In the genomic region with DNA sequence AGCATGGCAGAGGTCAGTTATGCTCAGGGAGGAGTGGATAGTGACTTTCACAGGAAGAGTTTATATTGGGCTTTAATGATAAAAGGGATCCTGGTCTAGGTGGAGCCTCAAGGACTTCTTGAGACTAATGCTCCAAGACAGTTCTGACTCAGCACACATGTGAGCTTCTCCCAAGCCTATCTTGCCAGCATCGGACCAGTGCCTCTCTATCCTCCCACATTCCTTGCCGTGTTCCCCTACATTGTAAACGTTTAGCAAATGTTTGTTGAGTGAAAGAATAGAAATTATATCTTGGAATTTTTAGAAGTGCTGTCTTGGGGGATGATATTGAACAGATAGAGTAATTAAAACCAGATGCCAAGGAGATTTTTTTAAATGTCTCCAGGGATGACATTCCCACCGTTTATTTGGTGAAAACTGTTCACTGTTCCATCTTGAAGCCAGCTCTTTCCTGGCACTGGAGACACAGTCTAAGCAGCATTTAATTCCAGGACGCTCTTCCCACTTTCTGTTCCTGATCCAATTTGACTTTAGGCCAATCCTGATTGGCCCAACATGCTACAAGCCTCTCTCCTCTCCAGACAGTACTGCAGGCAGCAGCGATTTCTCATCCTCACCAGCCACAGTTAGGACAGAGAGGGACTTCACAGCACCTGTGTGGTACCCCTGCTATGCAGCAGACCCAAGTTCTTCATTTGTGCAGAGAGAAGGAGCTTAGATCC, we compare ENCODE assay signal across 17 mouse cellular contexts.
DNase-seq lines count a peak whose midpoint lies in the region; ATAC-seq and TF ChIP-seq lines count a peak whose summit lies in the region.
"Had no signal": no experiment of that assay in that cellular context is flagged by ENCODE, and none has a peak within 500 bp of the region (broad histone marks: within the 10 kb centered on the region; RNA-seq: fewer than 3 reads in every experiment).

No protein-coding gene starts in this region.

- ATAC-seq in embryonic facial prominence, embryonic 14.5 days (ENCODE audit: low read depth) = no peak
- no peak for ATAC-seq in limb, embryonic 14.5 days (ENCODE audit: low FRiP score, low read depth)
- ATAC-seq in hindbrain, embryonic 11.5 days (ENCODE audit: low FRiP score) = no peak
- ATAC-seq: midbrain, embryonic 16.5 days had no signal

- DNase-seq in embryonic facial prominence, embryonic 14.5 days (ENCODE audit: low spot score) = peak; percentile 43
- DNase-seq in embryonic facial prominence, embryonic 10.5 days (ENCODE audit: low spot score) = no peak
- peak; percentile 63 for DNase-seq in limb, embryonic 14.5 days (ENCODE audit: low spot score)
- DNase-seq in limb, embryonic 10.5 days (ENCODE audit: low spot score) = no peak
- DNase-seq in cerebellum, adult 18-20 months = peak; percentile 35 to 55
- peak; percentile 16 for DNase-seq in layer of hippocampus, adult 9-10 months (ENCODE audit: low spot score)
- DNase-seq in thymus, postnatal 10 days (ENCODE audit: low spot score in 2 of 2) = no peak
- DNase-seq in hindbrain, embryonic 11.5 days (ENCODE audit: low spot score) = no peak
- DNase-seq: adrenal gland, postnatal 25 days; kidney, adult 8-10 months; left cerebral cortex, postnatal 4 days had no signal

- H3K4me1 ChIP-seq in embryonic facial prominence, embryonic 14.5 days (ENCODE audit: control insufficient read depth, insufficient read depth, low read length) = no peaks in the 10 kb centered on the region
- no peaks in the 10 kb centered on the region for H3K4me1 ChIP-seq in embryonic facial prominence, embryonic 10.5 days
- no peaks in the 10 kb centered on the region for H3K4me1 ChIP-seq in limb, embryonic 14.5 days (ENCODE audit: control insufficient read depth, insufficient read depth, low read length)
- no peaks in the 10 kb centered on the region for H3K4me1 ChIP-seq in limb, embryonic 10.5 days
- no peaks in the 10 kb centered on the region for H3K4me1 ChIP-seq in hindbrain, embryonic 11.5 days (replicated peaks; ENCODE audit: control insufficient read depth, insufficient read depth, low read length)
- H3K4me1 ChIP-seq: heart, embryonic 13.5 days; liver, embryonic 15.5 days; neural tube, embryonic 13.5 days had no signal

- no peaks in the 10 kb centered on the region for H3K9me3 ChIP-seq in embryonic facial prominence, embryonic 14.5 days (ENCODE audit: control insufficient read depth, low read length)
- H3K9me3 ChIP-seq in embryonic facial prominence, embryonic 10.5 days = no peaks in the 10 kb centered on the region
- no peaks in the 10 kb centered on the region for H3K9me3 ChIP-seq in limb, embryonic 14.5 days (ENCODE audit: control insufficient read depth, low read length)
- no peaks in the 10 kb centered on the region for H3K9me3 ChIP-seq in limb, embryonic 10.5 days (replicated peaks)
- no peaks in the 10 kb centered on the region for H3K9me3 ChIP-seq in hindbrain, embryonic 11.5 days (ENCODE audit: control insufficient read depth, low read length)
- H3K9me3 ChIP-seq: heart, embryonic 13.5 days; liver, embryonic 15.5 days; neural tube, embryonic 13.5 days had no signal

- H3K27me3 ChIP-seq in embryonic facial prominence, embryonic 14.5 days (replicated peaks; ENCODE audit: control insufficient read depth, insufficient read depth, low read length) = no peaks in the 10 kb centered on the region
- H3K27me3 ChIP-seq in embryonic facial prominence, embryonic 10.5 days (replicated peaks; ENCODE audit: low read depth, poor library complexity, severe bottlenecking) = no peaks in the 10 kb centered on the region
- no peaks in the 10 kb centered on the region for H3K27me3 ChIP-seq in limb, embryonic 14.5 days (ENCODE audit: control insufficient read depth, insufficient read depth, low read length)
- no peaks in the 10 kb centered on the region for H3K27me3 ChIP-seq in limb, embryonic 10.5 days (ENCODE audit: low read depth, poor library complexity, severe bottlenecking)
- no peaks in the 10 kb centered on the region for H3K27me3 ChIP-seq in hindbrain, embryonic 11.5 days (ENCODE audit: control insufficient read depth, insufficient read depth, low read length)
- H3K27me3 ChIP-seq: heart, embryonic 13.5 days; liver, embryonic 15.5 days; neural tube, embryonic 13.5 days had no signal

- no peak overlapping the region for H3K9ac ChIP-seq in embryonic facial prominence, embryonic 14.5 days (ENCODE audit: low read depth, low read length)
- H3K9ac ChIP-seq in limb, embryonic 14.5 days (ENCODE audit: low read depth, low read length, severe bottlenecking) = no peak overlapping the region
- H3K9ac ChIP-seq in hindbrain, embryonic 11.5 days (ENCODE audit: low read depth, low read length) = no peak overlapping the region
- H3K9ac ChIP-seq: heart, embryonic 13.5 days; hindbrain, embryonic 14.5 days; liver, embryonic 15.5 days; neural tube, embryonic 13.5 days had no signal

- WGBS in embryonic facial prominence, embryonic 14.5 days = 43% methylated on average over 6 of the region's 6 CpGs
- 75% methylated on average over 6 of the region's 6 CpGs for WGBS in embryonic facial prominence, embryonic 10.5 days
- WGBS in limb, embryonic 14.5 days = 55% methylated on average over 6 of the region's 6 CpGs
- WGBS in limb, embryonic 10.5 days = 74% methylated on average over 6 of the region's 6 CpGs
- WGBS in hindbrain, embryonic 11.5 days = 75% methylated on average over 6 of the region's 6 CpGs

- H3K36me3 ChIP-seq in embryonic facial prominence, embryonic 14.5 days (ENCODE audit: control insufficient read depth, insufficient read depth, low read length) = no peaks in the 10 kb centered on the region
- no peaks in the 10 kb centered on the region for H3K36me3 ChIP-seq in embryonic facial prominence, embryonic 10.5 days (replicated peaks)
- no peaks in the 10 kb centered on the region for H3K36me3 ChIP-seq in limb, embryonic 14.5 days (ENCODE audit: control insufficient read depth, insufficient read depth, low read length)
- no peaks in the 10 kb centered on the region for H3K36me3 ChIP-seq in limb, embryonic 10.5 days
- no peaks in the 10 kb centered on the region for H3K36me3 ChIP-seq in hindbrain, embryonic 11.5 days (ENCODE audit: control insufficient read depth, insufficient read depth, low read length)
- H3K36me3 ChIP-seq: heart, embryonic 13.5 days; liver, embryonic 15.5 days; neural tube, embryonic 13.5 days had no signal

- no peak overlapping the region for H3K27ac ChIP-seq in embryonic facial prominence, embryonic 14.5 days (replicated peaks; ENCODE audit: low read depth, low read length)
- H3K27ac ChIP-seq in embryonic facial prominence, embryonic 10.5 days (replicated peaks) = no peak overlapping the region
- H3K27ac ChIP-seq in limb, embryonic 14.5 days (replicated peaks; ENCODE audit: low read depth, low read length) = no peak overlapping the region
- no peak overlapping the region for H3K27ac ChIP-seq in limb, embryonic 10.5 days
- H3K27ac ChIP-seq in hindbrain, embryonic 11.5 days (ENCODE audit: low read depth, low read length) = no peak overlapping the region
- H3K27ac ChIP-seq: heart, embryonic 13.5 days; hindbrain, embryonic 14.5 days; liver, embryonic 15.5 days; macrophage; neural tube, embryonic 13.5 days had no signal

- no peak for TF ChIP-seq POLR2A in limb, embryonic 14.5 days (IDR thresholded peaks at IDR 0.05; ENCODE audit: borderline replicate concordance, extremely low read depth, insufficient read depth, insufficient read length)

- no peak overlapping the region for H3K4me3 ChIP-seq in embryonic facial prominence, embryonic 14.5 days (ENCODE audit: low read depth, low read length)
- H3K4me3 ChIP-seq in embryonic facial prominence, embryonic 10.5 days = no peak overlapping the region
- no peak overlapping the region for H3K4me3 ChIP-seq in limb, embryonic 14.5 days (replicated peaks; ENCODE audit: low read length)
- no peak overlapping the region for H3K4me3 ChIP-seq in limb, embryonic 10.5 days
- no peak overlapping the region for H3K4me3 ChIP-seq in hindbrain, embryonic 11.5 days (ENCODE audit: low read depth, low read length)
- H3K4me3 ChIP-seq: heart, embryonic 13.5 days; liver, embryonic 15.5 days; neural tube, embryonic 13.5 days had no signal

- H3K4me2 ChIP-seq in embryonic facial prominence, embryonic 14.5 days (ENCODE audit: low read depth, low read length) = no peak overlapping the region
- no peak overlapping the region for H3K4me2 ChIP-seq in limb, embryonic 14.5 days (replicated peaks; ENCODE audit: low read depth, low read length, severe bottlenecking)
- no peak overlapping the region for H3K4me2 ChIP-seq in hindbrain, embryonic 11.5 days (replicated peaks; ENCODE audit: low read depth, low read length)
- H3K4me2 ChIP-seq: heart, embryonic 13.5 days; hindbrain, embryonic 14.5 days; liver, embryonic 15.5 days; neural tube, embryonic 13.5 days had no signal

Comparison
In these comparisons a context has a peak if more than half of its experiments do, and no peak if none do; other contexts are left out.
1. DNase-seq: peak in embryonic facial prominence, embryonic 14.5 days (single experiment), limb, embryonic 14.5 days (single experiment), cerebellum, adult 18-20 months (2 of 2) and layer of hippocampus, adult 9-10 months (single experiment); none in embryonic facial prominence, embryonic 10.5 days (single experiment), limb, embryonic 10.5 days (single experiment), thymus, postnatal 10 days (0 of 2) and hindbrain, embryonic 11.5 days (single experiment).